Mouse (Mus musculus): ENCODE data around the gene Ptprg. TPM values are rescaled to one million over a fixed set of nuclear protein-coding genes. Genes with fewer than 3 reads are reported as not detected.

The Ptprg gene
- polyA plus RNA-seq, 1 experiment: 21.7 TPM

GRCm38 (mm10) chr14:11837714-11838113 is 284.4 kb downstream of the Ptprg start:
- Histone ChIP-seq H3K27me3 (ENCODE audit: control insufficient read depth, insufficient read depth, low read length) (no peaks in the 10 kb centered on the region), H3K4me3 (ENCODE audit: low read depth, low read length) (no peak overlapping the region), H3K36me3 (ENCODE audit: control insufficient read depth, insufficient read depth, low read length) (no peaks in the 10 kb centered on the region), H3K27ac (ENCODE audit: insufficient read depth, low read depth, low read length) (no peak overlapping the region), H3K4me1 (ENCODE audit: control insufficient read depth, insufficient read depth, insufficient read length, low read length) (no peaks in the 10 kb centered on the region)
- TF ChIP-seq POLR2A (IDR thresholded peaks at IDR 0.05; ENCODE audit: low read depth, low read length) (no peak), CTCF (IDR thresholded peaks at IDR 0.05; ENCODE audit: extremely low read depth, insufficient read length, insufficient replicate concordance, low read depth, low read length) (no peak)
- WGBS: 97% methylated on average over 1 of the region's 1 CpGs

- H3K4me1 ChIP-seq (ENCODE audit: control insufficient read depth, insufficient read depth, insufficient read length, low read length): no peaks in the 10 kb centered on the region
- H3K27me3 ChIP-seq (ENCODE audit: control insufficient read depth, insufficient read depth, low read length): no peaks in the 10 kb centered on the region
- H3K27ac ChIP-seq (ENCODE audit: insufficient read depth, low read depth, low read length): no peak overlapping the region
- 88% methylated on average over 4 of the region's 4 CpGs for WGBS
- TF ChIP-seq POLR2A (IDR thresholded peaks at IDR 0.05; ENCODE audit: low read depth, low read length): no peak
- no peak for TF ChIP-seq CTCF (IDR thresholded peaks at IDR 0.05; ENCODE audit: extremely low read depth, insufficient read length, insufficient replicate concordance, low read depth, low read length)
- H3K4me3 ChIP-seq (ENCODE audit: low read depth, low read length): no peak overlapping the region
- no peaks in the 10 kb centered on the region for H3K36me3 ChIP-seq (ENCODE audit: control insufficient read depth, insufficient read depth, low read length)
Observed at GRCm38 (mm10) chr14:11841621-11842020, 288.3 kb downstream of the Ptprg start.

GRCm38 (mm10) chr14:11852896-11853295 is 299.6 kb downstream of the Ptprg start:
- Histone ChIP-seq H3K27ac (ENCODE audit: insufficient read depth, low read depth, low read length) (peak overlapping the region; percentile 9; the same call in 1 of the 2 replicates), H3K4me1 (ENCODE audit: control insufficient read depth, insufficient read depth, insufficient read length, low read length) (peaks cover 4% of the 10 kb centered on the region; the same call in 1 of the 2 replicates), H3K4me3 (ENCODE audit: low read depth, low read length) (peak overlapping the region; percentile 26; the same call in 1 of the 2 replicates), H3K36me3 (ENCODE audit: control insufficient read depth, insufficient read depth, low read length) (no peaks in the 10 kb centered on the region), H3K27me3 (ENCODE audit: control insufficient read depth, insufficient read depth, low read length) (no peaks in the 10 kb centered on the region)
- no peak for TF ChIP-seq POLR2A (IDR thresholded peaks at IDR 0.05; ENCODE audit: low read depth, low read length)
- no peak for TF ChIP-seq CTCF (IDR thresholded peaks at IDR 0.05; ENCODE audit: extremely low read depth, insufficient read length, insufficient replicate concordance, low read depth, low read length)
- WGBS: 15% methylated on average over 3 of the region's 3 CpGs

GRCm38 (mm10) chr14:11855499-11855898 is 302.2 kb downstream of the Ptprg start:
- H3K27me3 ChIP-seq (ENCODE audit: control insufficient read depth, insufficient read depth, low read length): no peaks in the 10 kb centered on the region
- no peak overlapping the region for H3K27ac ChIP-seq (ENCODE audit: insufficient read depth, low read depth, low read length)
- peaks cover 7% of the 10 kb centered on the region; the same call in 1 of the 2 replicates for H3K4me1 ChIP-seq (ENCODE audit: control insufficient read depth, insufficient read depth, insufficient read length, low read length)
- no peaks in the 10 kb centered on the region for H3K36me3 ChIP-seq (ENCODE audit: control insufficient read depth, insufficient read depth, low read length)
- TF ChIP-seq CTCF (IDR thresholded peaks at IDR 0.05; ENCODE audit: extremely low read depth, insufficient read length, insufficient replicate concordance, low read depth, low read length) (no peak), POLR2A (IDR thresholded peaks at IDR 0.05; ENCODE audit: low read depth, low read length) (no peak)
- H3K4me3 ChIP-seq (ENCODE audit: low read depth, low read length): no peak overlapping the region

- Histone ChIP-seq H3K4me1 (ENCODE audit: control insufficient read depth, insufficient read depth, insufficient read length, low read length) (peaks cover 4% of the 10 kb centered on the region; the same call in 1 of the 2 replicates), H3K36me3 (ENCODE audit: control insufficient read depth, insufficient read depth, low read length) (no peaks in the 10 kb centered on the region), H3K27ac (ENCODE audit: insufficient read depth, low read depth, low read length) (no peak overlapping the region), H3K27me3 (ENCODE audit: control insufficient read depth, insufficient read depth, low read length) (no peaks in the 10 kb centered on the region), H3K4me3 (ENCODE audit: low read depth, low read length) (no peak overlapping the region)
- TF ChIP-seq POLR2A (IDR thresholded peaks at IDR 0.05; ENCODE audit: low read depth, low read length) (no peak), CTCF (IDR thresholded peaks at IDR 0.05; ENCODE audit: extremely low read depth, insufficient read length, insufficient replicate concordance, low read depth, low read length) (no peak)
- 75% methylated on average over 3 of the region's 3 CpGs for WGBS
Observed at GRCm38 (mm10) chr14:11857928-11858481, 304.7 kb downstream of the Ptprg start.

GRCm38 (mm10) chr14:11863286-11863685 is 310.0 kb downstream of the Ptprg start:
- TF ChIP-seq CTCF (IDR thresholded peaks at IDR 0.05; ENCODE audit: extremely low read depth, insufficient read length, insufficient replicate concordance, low read depth, low read length): no peak
- no peak for TF ChIP-seq POLR2A (IDR thresholded peaks at IDR 0.05; ENCODE audit: low read depth, low read length)
- Histone ChIP-seq H3K4me3 (ENCODE audit: low read depth, low read length) (no peak overlapping the region), H3K27me3 (ENCODE audit: control insufficient read depth, insufficient read depth, low read length) (no peaks in the 10 kb centered on the region), H3K36me3 (ENCODE audit: control insufficient read depth, insufficient read depth, low read length) (no peaks in the 10 kb centered on the region), H3K4me1 (ENCODE audit: control insufficient read depth, insufficient read depth, insufficient read length, low read length) (peaks cover 5% of the 10 kb centered on the region), H3K27ac (ENCODE audit: insufficient read depth, low read depth, low read length) (no peak overlapping the region)
- WGBS: 85% methylated on average over 3 of the region's 3 CpGs

- TF ChIP-seq CTCF (IDR thresholded peaks at IDR 0.05; ENCODE audit: extremely low read depth, insufficient read length, insufficient replicate concordance, low read depth, low read length) (no peak), POLR2A (IDR thresholded peaks at IDR 0.05; ENCODE audit: low read depth, low read length) (no peak)
- no peaks in the 10 kb centered on the region for H3K27me3 ChIP-seq (ENCODE audit: control insufficient read depth, insufficient read depth, low read length)
- no peak overlapping the region for H3K4me3 ChIP-seq (ENCODE audit: low read depth, low read length)
- no peaks in the 10 kb centered on the region for H3K36me3 ChIP-seq (ENCODE audit: control insufficient read depth, insufficient read depth, low read length)
- WGBS: 74% methylated on average over 3 of the region's 3 CpGs
- H3K27ac ChIP-seq (ENCODE audit: insufficient read depth, low read depth, low read length): no peak overlapping the region
- H3K4me1 ChIP-seq (ENCODE audit: control insufficient read depth, insufficient read depth, insufficient read length, low read length): peaks cover 5% of the 10 kb centered on the region
Observed at GRCm38 (mm10) chr14:11864840-11865239, 311.5 kb downstream of the Ptprg start.

All from small intestine, adult 2 months (tissue).